Mouse (Mus musculus) liver, adult 2 months (tissue): ENCODE measurements at regions not wholly inside any gene's neighbourhood (a gene's known extent, or its start where the extent isn't known, plus 50 kb on each side); places are given as distances from the start of the nearest gene placed in this dataset.

ENCODE experiments used
- DNase-seq: peaks from one replicate; pipeline ENCODE4 v3.0.0-alpha.2; 2011; ENCODE audit warnings: low read depth, low spot score; ENCODE audit errors: extremely low read depth
- H3K27ac ChIP-seq: fragments of 200-500 bp; replicated peaks from 2 replicates; pipeline ENCODE4 v1.5.1; 2012; ENCODE audit warnings: low read depth, mild to moderate bottlenecking, control low read depth, inconsistent platforms, low read length; ENCODE audit not compliant: insufficient read depth
- H3K27me3 ChIP-seq: fragments of 200-500 bp; 2 replicates; pipeline ENCODE4 v1.6.1; 2012; ENCODE audit warnings: mild to moderate bottlenecking, moderate library complexity, low read length, inconsistent platforms; ENCODE audit not compliant: control insufficient read depth, insufficient read depth
- H3K36me3 ChIP-seq: fragments of 200-500 bp; 2 replicates; pipeline ENCODE4 v1.6.1; 2012; ENCODE audit warnings: low read length, inconsistent platforms; ENCODE audit not compliant: control insufficient read depth, insufficient read depth
- H3K4me1 ChIP-seq: fragments of 200-500 bp; 2 replicates; pipeline ENCODE4 v1.6.1; 2011; ENCODE audit warnings: low read length; ENCODE audit not compliant: control insufficient read depth, insufficient read depth
- H3K4me3 ChIP-seq: fragments of 200-500 bp; 2 replicates; pipeline ENCODE4 v1.5.1; 2011; ENCODE audit warnings: low read depth, mild to moderate bottlenecking, control low read depth, low read length, moderate library complexity; ENCODE audit not compliant: insufficient read depth
- H3K79me2 ChIP-seq: fragments of 200-500 bp; 2 replicates; pipeline ENCODE4 v1.6.1; 2012; ENCODE audit warnings: inconsistent platforms, mild to moderate bottlenecking, low read length, moderate library complexity; ENCODE audit not compliant: control insufficient read depth, insufficient read depth
- H3K9ac ChIP-seq: fragments of 200-500 bp; 2 replicates; pipeline ENCODE4 v1.6.1; 2012; ENCODE audit warnings: low read depth, mild to moderate bottlenecking, control low read depth, inconsistent platforms, low read length
- CTCF ChIP-seq: fragments of 200-500 bp; IDR thresholded peaks from 2 replicates; pipeline ENCODE4 v1.5.1; 2011; ENCODE audit warnings: low read depth, low read length, control low read depth
- POLR2A ChIP-seq: fragments of 200-500 bp; IDR thresholded peaks from 2 replicates; pipeline ENCODE4 v1.6.1; 2011; ENCODE audit warnings: low read length, control low read depth; ENCODE audit not compliant: insufficient read depth; ENCODE audit errors: extremely low read depth
- WGBS: fragments of 180-500 bp; shearing (Covaris S2); methylation state at CpG from one replicate; pipeline ENCODE4 v1.1.7; 2018; 5-methylcytosine and 5-hydroxymethylcytosine counted together

- Histone ChIP-seq H3K27ac (no peak overlapping the region), H3K36me3 (no peaks in the 10 kb centered on the region), H3K79me2 (no peaks in the 10 kb centered on the region), H3K27me3 (no peaks in the 10 kb centered on the region), H3K9ac (no peak overlapping the region), H3K4me3 (no peak overlapping the region), H3K4me1 (peaks cover 12% of the 10 kb centered on the region)
- no peak for DNase-seq
- 93% methylated on average over 12 of the region's 12 CpGs for WGBS
- no peak for TF ChIP-seq CTCF
Measured at GRCm38 (mm10) chr9:61028775-61029401, 234.5 kb downstream of the Uaca start.

GRCm38 (mm10) chr9:61031699-61032447 lies 237.5 kb downstream of the Uaca start:
- 17% methylated on average over 26 of the region's 26 CpGs for WGBS
- Histone ChIP-seq H3K27ac (peak overlapping the region; percentile 24; the same call in 1 of the 2 replicates), H3K4me1 (peaks cover 14% of the 10 kb centered on the region), H3K27me3 (no peaks in the 10 kb centered on the region), H3K4me3 (no peak overlapping the region), H3K9ac (peak overlapping the region; percentile 5; the same call in 1 of the 2 replicates), H3K36me3 (no peaks in the 10 kb centered on the region), H3K79me2 (no peaks in the 10 kb centered on the region)
- DNase-seq, result peak; percentile 99
- TF ChIP-seq POLR2A, result 0 out of 2 replicates have a peak, but pooled peaks have one; percentile 4
- no peak for TF ChIP-seq CTCF

GRCm38 (mm10) chr9:61032448-61033433 lies 238.4 kb downstream of the Uaca start:
- H3K27ac ChIP-seq, result peak overlapping the region; percentile 24; the same call in 1 of the 2 replicates
- no peak for TF ChIP-seq POLR2A
- WGBS, result 76% methylated on average over 23 of the region's 23 CpGs

GRCm38 (mm10) chr9:61033593-61033992 lies 239.3 kb downstream of the Uaca start:
- DNase-seq, result peak; percentile 86
- H3K36me3 ChIP-seq, result no peaks in the 10 kb centered on the region
- H3K4me3 ChIP-seq, result peak overlapping the region; percentile 11; the same call in 1 of the 2 replicates
- H3K9ac ChIP-seq, result no peak overlapping the region
- H3K79me2 ChIP-seq, result no peaks in the 10 kb centered on the region
- H3K27ac ChIP-seq, result no peak overlapping the region; the same call in 1 of the 2 replicates
- WGBS, result 29% methylated on average over 9 of the region's 9 CpGs
- peaks cover 14% of the 10 kb centered on the region for H3K4me1 ChIP-seq
- no peaks in the 10 kb centered on the region for H3K27me3 ChIP-seq
- TF ChIP-seq POLR2A (no peak), CTCF (no peak)

More at GRCm38 (mm10) chr9:61032448-61033433, 238.4 kb downstream of the Uaca start:
- peak overlapping the region; percentile 5; the same call in 1 of the 2 replicates for H3K9ac ChIP-seq
- H3K27me3 ChIP-seq, result no peaks in the 10 kb centered on the region
- H3K4me3 ChIP-seq, result peak overlapping the region; percentile 11; the same call in 1 of the 2 replicates
- H3K4me1 ChIP-seq, result peaks cover 14% of the 10 kb centered on the region
- peak; percentile 73 for DNase-seq
- no peaks in the 10 kb centered on the region for H3K79me2 ChIP-seq
- no peaks in the 10 kb centered on the region for H3K36me3 ChIP-seq

- no peak for DNase-seq
- Histone ChIP-seq H3K9ac (no peak overlapping the region), H3K4me1 (peaks cover 5% of the 10 kb centered on the region), H3K4me3 (no peak overlapping the region), H3K79me2 (no peaks in the 10 kb centered on the region), H3K27ac (no peak overlapping the region), H3K27me3 (no peaks in the 10 kb centered on the region), H3K36me3 (no peaks in the 10 kb centered on the region)
- 85% methylated on average over 2 of the region's 2 CpGs for WGBS
- TF ChIP-seq CTCF, result no peak
- no peak for TF ChIP-seq POLR2A
Measured at GRCm38 (mm10) chr9:61042063-61042462, 247.7 kb downstream of the Uaca start.
